In genomic region chr12:36793799-36794198, GRCm38 (mm10) we compare ENCODE assay signal across 17 mouse cellular contexts.
DNase-seq lines count a peak whose midpoint lies in the region; ATAC-seq lines count a peak whose summit lies in the region.
"Had no signal": no experiment of that assay in that cellular context is flagged by ENCODE, and none has a peak within 500 bp of the region (broad histone marks: within the 10 kb centered on the region; RNA-seq: fewer than 3 reads in every experiment).

No protein-coding gene starts in this region.

- intact Hi-C loops in heart, postnatal 10 days (cut with DNase I), result no loop called here

- no peak overlapping the region for H3K4me2 ChIP-seq in embryonic facial prominence, embryonic 14.5 days (ENCODE audit: low read depth, low read length)
- no peak overlapping the region for H3K4me2 ChIP-seq in limb, embryonic 11.5 days (ENCODE audit: low read depth, severe bottlenecking)
- H3K4me2 ChIP-seq in neural tube, embryonic 14.5 days (ENCODE audit: low read depth, low read length), result no peak overlapping the region
- H3K4me2 ChIP-seq: intestine, embryonic 15.5 days; liver, embryonic 12.5 days had no signal

- H3K4me1 ChIP-seq in embryonic facial prominence, embryonic 14.5 days (ENCODE audit: control insufficient read depth, insufficient read depth, low read length), result peaks cover 8% of the 10 kb centered on the region; the same call in 1 of the 2 replicates
- H3K4me1 ChIP-seq in limb, embryonic 11.5 days (ENCODE audit: control insufficient read depth, insufficient read depth, low read length), result peaks cover 11% of the 10 kb centered on the region; the same call in 1 of the 2 replicates
- H3K4me1 ChIP-seq in neural tube, embryonic 14.5 days (ENCODE audit: control insufficient read depth, insufficient read depth, low read length), result no peaks in the 10 kb centered on the region
- H3K4me1 ChIP-seq: heart, embryonic 10.5 days; intestine, embryonic 15.5 days; liver, embryonic 12.5 days had no signal

- H3K27me3 ChIP-seq in embryonic facial prominence, embryonic 14.5 days (replicated peaks; ENCODE audit: control insufficient read depth, insufficient read depth, low read length), result no peaks in the 10 kb centered on the region
- no peaks in the 10 kb centered on the region for H3K27me3 ChIP-seq in limb, embryonic 11.5 days (ENCODE audit: control insufficient read depth, insufficient read depth, low read length)
- peaks cover 20% of the 10 kb centered on the region; the same call in 1 of the 2 replicates for H3K27me3 ChIP-seq in neural tube, embryonic 14.5 days (ENCODE audit: control insufficient read depth, insufficient read depth, low read length)
- H3K27me3 ChIP-seq: intestine, embryonic 15.5 days; liver, embryonic 12.5 days had no signal

- H3K36me3 ChIP-seq in embryonic facial prominence, embryonic 14.5 days (ENCODE audit: control insufficient read depth, insufficient read depth, low read length), result no peaks in the 10 kb centered on the region
- H3K36me3 ChIP-seq in limb, embryonic 11.5 days (ENCODE audit: control insufficient read depth, insufficient read depth, low read length), result no peaks in the 10 kb centered on the region
- H3K36me3 ChIP-seq in neural tube, embryonic 14.5 days (ENCODE audit: control insufficient read depth, insufficient read depth, low read length), result no peaks in the 10 kb centered on the region
- H3K36me3 ChIP-seq: heart, embryonic 10.5 days; intestine, embryonic 15.5 days; liver, embryonic 12.5 days had no signal

- H3K9ac ChIP-seq in embryonic facial prominence, embryonic 14.5 days (ENCODE audit: low read depth, low read length), result no peak overlapping the region
- H3K9ac ChIP-seq in limb, embryonic 11.5 days (ENCODE audit: low read length), result no peak overlapping the region
- no peak overlapping the region for H3K9ac ChIP-seq in neural tube, embryonic 14.5 days (replicated peaks; ENCODE audit: low read depth, low read length)
- H3K9ac ChIP-seq: intestine, embryonic 15.5 days; liver, embryonic 12.5 days had no signal

- no peak overlapping the region for H3K4me3 ChIP-seq in embryonic facial prominence, embryonic 14.5 days (ENCODE audit: low read depth, low read length)
- H3K4me3 ChIP-seq in limb, embryonic 11.5 days (ENCODE audit: low read depth, low read length), result no peak overlapping the region
- H3K4me3 ChIP-seq in neural tube, embryonic 14.5 days (ENCODE audit: low read depth, low read length), result no peak overlapping the region
- H3K4me3 ChIP-seq: heart, embryonic 10.5 days; intestine, embryonic 15.5 days; liver, embryonic 12.5 days had no signal

- WGBS in embryonic facial prominence, embryonic 14.5 days, result 27% methylated on average over 2 of the region's 2 CpGs
- WGBS in limb, embryonic 11.5 days, result 4% methylated on average over 2 of the region's 2 CpGs
- 1% methylated on average over 2 of the region's 2 CpGs for WGBS in neural tube, embryonic 14.5 days

- no peak for ATAC-seq in embryonic facial prominence, embryonic 14.5 days (ENCODE audit: low read depth)
- ATAC-seq in limb, embryonic 11.5 days (ENCODE audit: insufficient number of reproducible peaks, low FRiP score, low TSS enrichment, low read depth), result peak; percentile 89
- peak; percentile 92 for ATAC-seq in neural tube, embryonic 14.5 days (ENCODE audit: low read depth)
- ATAC-seq: CD4-positive, CD25-positive, alpha-beta regulatory T cell, adult 4 months; intestine, embryonic 15.5 days; liver, embryonic 12.5 days; lung, postnatal 0 days had no signal

- no peaks in the 10 kb centered on the region for H3K9me3 ChIP-seq in embryonic facial prominence, embryonic 14.5 days (ENCODE audit: control insufficient read depth, low read length)
- H3K9me3 ChIP-seq in limb, embryonic 11.5 days (ENCODE audit: control insufficient read depth, low read length), result no peaks in the 10 kb centered on the region
- no peaks in the 10 kb centered on the region for H3K9me3 ChIP-seq in neural tube, embryonic 14.5 days (ENCODE audit: control insufficient read depth, low read length)
- H3K9me3 ChIP-seq: heart, embryonic 10.5 days; intestine, embryonic 15.5 days; liver, embryonic 12.5 days had no signal

- DNase-seq in embryo, embryonic 10.5 days (ENCODE audit: low spot score), result peak; percentile 70
- peak; percentile 27 for DNase-seq in embryonic facial prominence, embryonic 14.5 days (ENCODE audit: low spot score)
- peak; percentile 78 for DNase-seq in limb, embryonic 11.5 days (ENCODE audit: low spot score)
- DNase-seq in heart, postnatal 10 days, result no peak
- DNase-seq in spleen, postnatal 36 days (ENCODE audit: low spot score in 2 of 2), result no peak
- DNase-seq in layer of hippocampus, postnatal 14 days (ENCODE audit: low spot score in 2 of 2), result no peak
- DNase-seq: cerebellum, adult 11-12 months; gastrocnemius, postnatal 14 days; heart, postnatal 36 days; kidney, postnatal 25 days; right cerebral cortex, adult 18-20 months had no signal

- H3K27ac ChIP-seq in embryonic facial prominence, embryonic 14.5 days (replicated peaks; ENCODE audit: low read depth, low read length), result no peak overlapping the region
- H3K27ac ChIP-seq in limb, embryonic 11.5 days (replicated peaks; ENCODE audit: low read depth, low read length), result peak overlapping the region; percentile 18; the same call in 1 of the 2 replicates
- no peak overlapping the region for H3K27ac ChIP-seq in neural tube, embryonic 14.5 days (ENCODE audit: low read depth, low read length)
- H3K27ac ChIP-seq: heart, embryonic 10.5 days; intestine, embryonic 15.5 days; liver, embryonic 12.5 days had no signal

Comparison
In these comparisons a context has a peak if more than half of its experiments do, and no peak if none do; other contexts are left out.
1. DNase-seq: peak in embryo, embryonic 10.5 days (single experiment), embryonic facial prominence, embryonic 14.5 days (single experiment) and limb, embryonic 11.5 days (single experiment); none in heart, postnatal 10 days (0 of 2), spleen, postnatal 36 days (0 of 2) and layer of hippocampus, postnatal 14 days (0 of 2).